Mouse (Mus musculus) forebrain, embryonic 14.5 days (tissue): ENCODE results near the gene Nek1. TPM values are rescaled to one million over a fixed set of nuclear protein-coding genes. Genes with fewer than 3 reads are reported as not detected.
A peak's percentile ranks its signal among the peaks of the same experiment; 100 is the strongest.

Source experiments
- ATAC-seq: fragments of 200-750 bp; cut with Nextera tagmentation; 2 replicates; pipeline ENCODE4 v1.8.0; 2017; ENCODE audit warnings: mild to moderate bottlenecking, moderate library complexity
- DNase-seq: peaks from one replicate; pipeline ENCODE4 v3.0.0-alpha.2; 2015; ENCODE audit warnings: low spot score
- H3K27ac ChIP-seq: fragments of 300-500 bp; sonication (generic); 2 replicates; pipeline ENCODE4 v1.5.1; 2014; ENCODE audit warnings: low read depth, mild to moderate bottlenecking, control low read depth, low read length, moderate library complexity
- H3K27me3 ChIP-seq: fragments of 300-500 bp; sonication (generic); replicated peaks from 2 replicates; pipeline ENCODE4 v1.6.1; 2014; ENCODE audit warnings: low read length, control low read depth, mixed read lengths; ENCODE audit not compliant: control insufficient read depth, insufficient read depth
- H3K36me3 ChIP-seq: fragments of 300-500 bp; sonication (generic); 2 replicates; pipeline ENCODE4 v1.6.1; 2014; ENCODE audit warnings: low read length, control low read depth; ENCODE audit not compliant: control insufficient read depth, insufficient read depth
- H3K4me1 ChIP-seq: fragments of 300-500 bp; sonication (generic); 2 replicates; pipeline ENCODE4 v1.6.1; 2014; ENCODE audit warnings: antibody characterized with exemption, low read length, control low read depth; ENCODE audit not compliant: control insufficient read depth, insufficient read depth
- H3K4me2 ChIP-seq: fragments of 300-500 bp; sonication (generic); 2 replicates; pipeline ENCODE4 v1.6.1; 2014; ENCODE audit warnings: mild to moderate bottlenecking, control low read depth, low read length
- H3K4me3 ChIP-seq: fragments of 300-500 bp; sonication (generic); 2 replicates; pipeline ENCODE4 v1.5.1; 2014; ENCODE audit warnings: low read depth, low read length, control low read depth
- H3K9ac ChIP-seq: fragments of 300-500 bp; sonication (generic); 2 replicates; pipeline ENCODE4 v1.6.1; 2014; ENCODE audit warnings: mild to moderate bottlenecking, low read length, control low read depth, moderate library complexity
- H3K9me3 ChIP-seq: fragments of 300-500 bp; sonication (generic); replicated peaks from 2 replicates; pipeline ENCODE4 v1.6.1; 2016; ENCODE audit warnings: low read length, control low read depth, mixed read lengths; ENCODE audit not compliant: control insufficient read depth
- WGBS: fragments of 180-500 bp; shearing (Covaris S2); extraction: QIAGEN DNeasy Blood & Tissue Kit; methylation state at CpG from one replicate; pipeline ENCODE4 v1.1.7; 2014; 5-methylcytosine and 5-hydroxymethylcytosine counted together
- polyA plus RNA-seq: library from polyadenylated mRNA; unstranded; fragments of >200 nt; fragmentation: Nextera tagmentation; extraction: Ambion mirVana; gene quantifications from 2 replicates; pipeline ENCODE4 v1.2.1, GENCODE M21; 2014

The Nek1 gene
- polyA plus RNA-seq, 1 experiment from 2014 or later: 19.9 TPM

- Histone ChIP-seq H3K9ac (no peak overlapping the region), H3K36me3 (0 out of 2 replicates have a peak, but pooled peaks cover 4% of the 10 kb centered on the region), H3K27me3 (no peaks in the 10 kb centered on the region), H3K27ac (no peak overlapping the region), H3K4me3 (no peak overlapping the region), H3K4me2 (no peak overlapping the region), H3K4me1 (no peaks in the 10 kb centered on the region), H3K9me3 (no peaks in the 10 kb centered on the region)
- ATAC-seq (peak; percentile 74), DNase-seq (peak; percentile 86)
These were observed 49.0 kb downstream of the Nek1 start for GRCm38 (mm10) chr8:61041951-61042350.

- 79% methylated on average over 4 of the region's 4 CpGs for WGBS
- Histone ChIP-seq H3K27ac (no peak overlapping the region), H3K4me3 (no peak overlapping the region), H3K27me3 (no peaks in the 10 kb centered on the region), H3K9me3 (no peaks in the 10 kb centered on the region), H3K4me1 (no peaks in the 10 kb centered on the region), H3K9ac (no peak overlapping the region), H3K4me2 (no peak overlapping the region), H3K36me3 (no peaks in the 10 kb centered on the region)
- ATAC-seq (no peak), DNase-seq (no peak)
These were observed 50.9 kb downstream of the Nek1 start for GRCm38 (mm10) chr8:61043874-61044273.

GRCm38 (mm10) chr8:61046816-61047215 lies 53.8 kb downstream of the Nek1 start:
- H3K4me3 ChIP-seq: no peak overlapping the region
- H3K27ac ChIP-seq: no peak overlapping the region
- H3K4me2 ChIP-seq: no peak overlapping the region
- no peaks in the 10 kb centered on the region for H3K27me3 ChIP-seq
- H3K4me1 ChIP-seq: no peaks in the 10 kb centered on the region
- no peaks in the 10 kb centered on the region for H3K9me3 ChIP-seq
- 95% methylated on average over 1 of the region's 1 CpGs for WGBS
- H3K9ac ChIP-seq: no peak overlapping the region
- DNase-seq: no peak
- H3K36me3 ChIP-seq: 0 out of 2 replicates have a peak, but pooled peaks cover 8% of the 10 kb centered on the region
- ATAC-seq: no peak

GRCm38 (mm10) chr8:61053017-61053416 lies 60.0 kb downstream of the Nek1 start:
- ATAC-seq (no peak), DNase-seq (no peak)
- H3K9ac ChIP-seq: no peak overlapping the region
- H3K4me2 ChIP-seq: no peak overlapping the region
- no peak overlapping the region for H3K27ac ChIP-seq
- H3K36me3 ChIP-seq: 0 out of 2 replicates have a peak, but pooled peaks cover 8% of the 10 kb centered on the region
- peaks cover 3% of the 10 kb centered on the region; the same call in 1 of the 2 replicates for H3K4me1 ChIP-seq
- no peaks in the 10 kb centered on the region for H3K27me3 ChIP-seq
- H3K4me3 ChIP-seq: no peak overlapping the region
- no peaks in the 10 kb centered on the region for H3K9me3 ChIP-seq
- WGBS: 87% methylated on average over 1 of the region's 1 CpGs

- H3K4me2 ChIP-seq: no peak overlapping the region
These were observed 61.3 kb downstream of the Nek1 start for GRCm38 (mm10) chr8:61054313-61054712.

GRCm38 (mm10) chr8:61056997-61057396 lies 64.0 kb downstream of the Nek1 start:
- Histone ChIP-seq H3K4me2 (no peak overlapping the region), H3K9ac (no peak overlapping the region), H3K27ac (no peak overlapping the region), H3K9me3 (no peaks in the 10 kb centered on the region), H3K36me3 (no peaks in the 10 kb centered on the region), H3K4me3 (no peak overlapping the region), H3K27me3 (no peaks in the 10 kb centered on the region), H3K4me1 (peaks cover 3% of the 10 kb centered on the region; the same call in 1 of the 2 replicates)
- WGBS: 17% methylated on average over 3 of the region's 3 CpGs
- ATAC-seq (no peak), DNase-seq (no peak)

More at GRCm38 (mm10) chr8:61054313-61054712, 61.3 kb downstream of the Nek1 start:
- H3K9ac ChIP-seq: no peak overlapping the region
- no peak overlapping the region for H3K27ac ChIP-seq
- ATAC-seq: no peak
- H3K9me3 ChIP-seq: no peaks in the 10 kb centered on the region
- 71% methylated on average over 5 of the region's 5 CpGs for WGBS
- no peak overlapping the region for H3K4me3 ChIP-seq
- 0 out of 2 replicates have a peak, but pooled peaks cover 8% of the 10 kb centered on the region for H3K36me3 ChIP-seq
- H3K4me1 ChIP-seq: peaks cover 3% of the 10 kb centered on the region; the same call in 1 of the 2 replicates
- DNase-seq: no peak
- H3K27me3 ChIP-seq: no peaks in the 10 kb centered on the region

GRCm38 (mm10) chr8:61059143-61059542 lies 66.1 kb downstream of the Nek1 start:
- no peaks in the 10 kb centered on the region for H3K36me3 ChIP-seq
- H3K27ac ChIP-seq: no peak overlapping the region
- no peak for ATAC-seq
- H3K4me3 ChIP-seq: no peak overlapping the region
- H3K9me3 ChIP-seq: no peaks in the 10 kb centered on the region
- H3K27me3 ChIP-seq: no peaks in the 10 kb centered on the region
- H3K4me1 ChIP-seq: peaks cover 3% of the 10 kb centered on the region; the same call in 1 of the 2 replicates
- no peak overlapping the region for H3K4me2 ChIP-seq
- H3K9ac ChIP-seq: no peak overlapping the region
- DNase-seq: no peak

- Histone ChIP-seq H3K27ac (no peak overlapping the region), H3K4me3 (no peak overlapping the region), H3K9me3 (no peaks in the 10 kb centered on the region), H3K4me2 (no peak overlapping the region), H3K27me3 (no peaks in the 10 kb centered on the region), H3K9ac (no peak overlapping the region), H3K4me1 (peaks cover 3% of the 10 kb centered on the region; the same call in 1 of the 2 replicates), H3K36me3 (no peaks in the 10 kb centered on the region)
- ATAC-seq (no peak), DNase-seq (no peak)
- WGBS: 93% methylated on average over 7 of the region's 7 CpGs
These were observed 67.4 kb downstream of the Nek1 start for GRCm38 (mm10) chr8:61060412-61060811.

GRCm38 (mm10) chr8:61075059-61075458 lies 82.1 kb downstream of the Nek1 start:
- H3K27ac ChIP-seq: no peak overlapping the region
- ATAC-seq: peak; percentile 54; the same call in 1 of the 2 replicates
- peak; percentile 64 for DNase-seq
- no peak overlapping the region for H3K4me3 ChIP-seq
- H3K4me1 ChIP-seq: no peaks in the 10 kb centered on the region
- H3K4me2 ChIP-seq: no peak overlapping the region
- peaks cover 9% of the 10 kb centered on the region; the same call in 1 of the 2 replicates for H3K36me3 ChIP-seq
- no peaks in the 10 kb centered on the region for H3K27me3 ChIP-seq
- no peak overlapping the region for H3K9ac ChIP-seq
- no peaks in the 10 kb centered on the region for H3K9me3 ChIP-seq
